Mouse (Mus musculus): ENCODE data around the gene Ell3.

Ell3 gene

GRCm38 (mm10) chr2:121439746-121440145, 4.3 kb downstream of the Ell3 start:
- DNase-seq (ENCODE audit: low read depth, low spot score) = no peak
- no peaks in the 10 kb centered on the region for H3K27me3 ChIP-seq (ENCODE audit: control insufficient read depth, insufficient read depth, low read length, poor library complexity, severe bottlenecking)

GRCm38 (mm10) chr2:121434854-121435253, 9.2 kb downstream of the Ell3 start:
- peak; percentile 78 for DNase-seq (ENCODE audit: low read depth, low spot score)
- H3K27me3 ChIP-seq (ENCODE audit: control insufficient read depth, insufficient read depth, low read length, poor library complexity, severe bottlenecking) = no peaks in the 10 kb centered on the region
- peaks cover 25% of the 10 kb centered on the region for H3K36me3 ChIP-seq (ENCODE audit: control insufficient read depth, insufficient read depth, low read length, poor library complexity, severe bottlenecking)

More at GRCm38 (mm10) chr2:121439746-121440145, 4.3 kb downstream of the Ell3 start:
- peaks cover 14% of the 10 kb centered on the region for H3K36me3 ChIP-seq (ENCODE audit: control insufficient read depth, insufficient read depth, low read length, poor library complexity, severe bottlenecking)

GRCm38 (mm10) chr2:121425890-121426289, 18.2 kb downstream of the Ell3 start:
- Histone ChIP-seq H3K27me3 (ENCODE audit: control insufficient read depth, insufficient read depth, low read length, poor library complexity, severe bottlenecking) (no peaks in the 10 kb centered on the region), H3K36me3 (ENCODE audit: control insufficient read depth, insufficient read depth, low read length, poor library complexity, severe bottlenecking) (peaks cover 13% of the 10 kb centered on the region)
- DNase-seq (ENCODE audit: low read depth, low spot score) = no peak

- H3K27me3 ChIP-seq (ENCODE audit: control insufficient read depth, insufficient read depth, low read length, poor library complexity, severe bottlenecking) = no peaks in the 10 kb centered on the region
- DNase-seq (ENCODE audit: low read depth, low spot score) = no peak
Measured at GRCm38 (mm10) chr2:121423166-121423565, 20.9 kb downstream of the Ell3 start.

GRCm38 (mm10) chr2:121418476-121418875, 25.6 kb downstream of the Ell3 start:
- peaks cover 6% of the 10 kb centered on the region; the same call in 1 of the 2 replicates for H3K36me3 ChIP-seq (ENCODE audit: control insufficient read depth, insufficient read depth, low read length, poor library complexity, severe bottlenecking)
- DNase-seq (ENCODE audit: low read depth, low spot score) = no peak
- no peaks in the 10 kb centered on the region for H3K27me3 ChIP-seq (ENCODE audit: control insufficient read depth, insufficient read depth, low read length, poor library complexity, severe bottlenecking)

More at GRCm38 (mm10) chr2:121423166-121423565, 20.9 kb downstream of the Ell3 start:
- H3K36me3 ChIP-seq (ENCODE audit: control insufficient read depth, insufficient read depth, low read length, poor library complexity, severe bottlenecking) = peaks cover 6% of the 10 kb centered on the region; the same call in 1 of the 2 replicates

- Histone ChIP-seq H3K36me3 (ENCODE audit: control insufficient read depth, insufficient read depth, low read length, poor library complexity, severe bottlenecking) (0 out of 2 replicates have a peak, but pooled peaks cover 4% of the 10 kb centered on the region), H3K27me3 (ENCODE audit: control insufficient read depth, insufficient read depth, low read length, poor library complexity, severe bottlenecking) (no peaks in the 10 kb centered on the region)
- no peak for DNase-seq (ENCODE audit: low read depth, low spot score)
Measured at GRCm38 (mm10) chr2:121416356-121416755, 27.7 kb downstream of the Ell3 start.

GRCm38 (mm10) chr2:121415591-121415990, 28.5 kb downstream of the Ell3 start:
- Histone ChIP-seq H3K36me3 (ENCODE audit: control insufficient read depth, insufficient read depth, low read length, poor library complexity, severe bottlenecking) (0 out of 2 replicates have a peak, but pooled peaks cover 4% of the 10 kb centered on the region), H3K27me3 (ENCODE audit: control insufficient read depth, insufficient read depth, low read length, poor library complexity, severe bottlenecking) (no peaks in the 10 kb centered on the region)
- no peak for DNase-seq (ENCODE audit: low read depth, low spot score)

- Histone ChIP-seq H3K36me3 (ENCODE audit: control insufficient read depth, insufficient read depth, low read length, poor library complexity, severe bottlenecking) (0 out of 2 replicates have a peak, but pooled peaks cover 4% of the 10 kb centered on the region), H3K27me3 (ENCODE audit: control insufficient read depth, insufficient read depth, low read length, poor library complexity, severe bottlenecking) (no peaks in the 10 kb centered on the region)
- no peak for DNase-seq (ENCODE audit: low read depth, low spot score)
Measured at GRCm38 (mm10) chr2:121415103-121415502, 29.0 kb downstream of the Ell3 start.

GRCm38 (mm10) chr2:121414139-121414685, 29.9 kb downstream of the Ell3 start:
- no peaks in the 10 kb centered on the region for H3K27me3 ChIP-seq (ENCODE audit: control insufficient read depth, insufficient read depth, low read length, poor library complexity, severe bottlenecking)
- peak; percentile 57 for DNase-seq (ENCODE audit: low read depth, low spot score)
- 0 out of 2 replicates have a peak, but pooled peaks cover 4% of the 10 kb centered on the region for H3K36me3 ChIP-seq (ENCODE audit: control insufficient read depth, insufficient read depth, low read length, poor library complexity, severe bottlenecking)

GRCm38 (mm10) chr2:121413387-121414042, 30.6 kb downstream of the Ell3 start, which contains the start of the genes Pdia3 and Catsper2:
Gene Pdia3 (plus strand): TSS chr2:121413775.
Gene Catsper2 (minus strand): TSS chr2:121413792.
- 0 out of 2 replicates have a peak, but pooled peaks cover 2% of the 10 kb centered on the region for H3K36me3 ChIP-seq (ENCODE audit: control insufficient read depth, insufficient read depth, low read length, poor library complexity, severe bottlenecking)
- H3K27me3 ChIP-seq (ENCODE audit: control insufficient read depth, insufficient read depth, low read length, poor library complexity, severe bottlenecking) = no peaks in the 10 kb centered on the region
- peak; percentile 93 for DNase-seq (ENCODE audit: low read depth, low spot score)

- Histone ChIP-seq H3K27me3 (ENCODE audit: control insufficient read depth, insufficient read depth, low read length, poor library complexity, severe bottlenecking) (no peaks in the 10 kb centered on the region), H3K36me3 (ENCODE audit: control insufficient read depth, insufficient read depth, low read length, poor library complexity, severe bottlenecking) (0 out of 2 replicates have a peak, but pooled peaks cover 2% of the 10 kb centered on the region)
- DNase-seq (ENCODE audit: low read depth, low spot score) = no peak
Measured at GRCm38 (mm10) chr2:121412843-121413386, 31.2 kb downstream of the Ell3 start.

GRCm38 (mm10) chr2:121408160-121408559, 35.9 kb downstream of the Ell3 start:
- H3K36me3 ChIP-seq (ENCODE audit: control insufficient read depth, insufficient read depth, low read length, poor library complexity, severe bottlenecking) = no peaks in the 10 kb centered on the region
- H3K27me3 ChIP-seq (ENCODE audit: control insufficient read depth, insufficient read depth, low read length, poor library complexity, severe bottlenecking) = no peaks in the 10 kb centered on the region
- DNase-seq (ENCODE audit: low read depth, low spot score) = peak; percentile 81

GRCm38 (mm10) chr2:121403296-121403695, 40.8 kb downstream of the Ell3 start:
- no peak for DNase-seq (ENCODE audit: low read depth, low spot score)
- no peaks in the 10 kb centered on the region for H3K36me3 ChIP-seq (ENCODE audit: control insufficient read depth, insufficient read depth, low read length, poor library complexity, severe bottlenecking)
- H3K27me3 ChIP-seq (ENCODE audit: control insufficient read depth, insufficient read depth, low read length, poor library complexity, severe bottlenecking) = no peaks in the 10 kb centered on the region

- no peaks in the 10 kb centered on the region for H3K27me3 ChIP-seq (ENCODE audit: control insufficient read depth, insufficient read depth, low read length, poor library complexity, severe bottlenecking)
- peak; percentile 83 for DNase-seq (ENCODE audit: low read depth, low spot score)
- H3K36me3 ChIP-seq (ENCODE audit: control insufficient read depth, insufficient read depth, low read length, poor library complexity, severe bottlenecking) = no peaks in the 10 kb centered on the region
Measured at GRCm38 (mm10) chr2:121396624-121397023, 47.5 kb downstream of the Ell3 start.
